Mouse (Mus musculus): ENCODE results near the gene Slc5a3. TPM values are rescaled to one million over a fixed set of nuclear protein-coding genes. Genes with fewer than 3 reads are reported as not detected.

The Slc5a3 gene
- total RNA-seq, 4 experiments from 2014 or later: 28.5 to 51.7 (median 35.6) TPM

GRCm38 (mm10) chr16:92120899-92121531, 62.9 kb downstream of the Slc5a3 start:
- no peak for DNase-seq

- no peak for DNase-seq
Observed at GRCm38 (mm10) chr16:92127226-92127625, 69.1 kb downstream of the Slc5a3 start.

- DNase-seq: no peak
Observed at GRCm38 (mm10) chr16:92127666-92128065, 69.5 kb downstream of the Slc5a3 start.

- no peak for DNase-seq
Observed at GRCm38 (mm10) chr16:92129843-92130242, 71.7 kb downstream of the Slc5a3 start.

GRCm38 (mm10) chr16:92132511-92132910, 74.4 kb downstream of the Slc5a3 start:
- DNase-seq: peak; percentile 38

- no peak for DNase-seq
Observed at GRCm38 (mm10) chr16:92134148-92134764, 76.1 kb downstream of the Slc5a3 start.

- DNase-seq: no peak
Observed at GRCm38 (mm10) chr16:92136275-92136674, 78.2 kb downstream of the Slc5a3 start.

Other genes starting within 250 kb of the Slc5a3 start
- 100 to 1,000 TPM in 1 of 4 experiments, 10 to 100 TPM in 3; 80.9 to 100 (median 87.2) TPM for gene Mrps6, start 52 bp upstream of the Slc5a3 start, total RNA-seq (2022)
- gene Gm49711, start within 50 bp of the Slc5a3 start, total RNA-seq (2022): not detected
- not detected for gene Kcne2, start 234.1 kb downstream of the Slc5a3 start, total RNA-seq (2022)
- gene Smim11, start 243.0 kb downstream of the Slc5a3 start, total RNA-seq (2022): 10 to 100 TPM; 52.1 to 83.0 (median 64.7) TPM

Measured in adrenal gland, adult 8-10 months (tissue).